Mouse (Mus musculus) spleen, adult 2 months (tissue): ENCODE measurements around the gene Sympk. TPM values are rescaled to one million over a fixed set of nuclear protein-coding genes. Genes with fewer than 3 reads are reported as not detected.

ENCODE experiments used
- DNase-seq, 2 experiments: peaks; one replicate each; pipeline versions ENCODE4 v3.0.0 to v3.0.0-alpha.2; 2012 to 2021; ENCODE audit warnings: low spot score in 2 of 2, low read depth in 1 of 2
- H3K27ac ChIP-seq: fragments of 200-500 bp; 2 replicates; pipeline ENCODE4 v1.5.1; 2012; ENCODE audit warnings: low read length, inconsistent platforms; ENCODE audit not compliant: insufficient read depth
- H3K27me3 ChIP-seq: fragments of 200-500 bp; 2 replicates; pipeline ENCODE4 v1.6.1; 2012; ENCODE audit warnings: mild to moderate bottlenecking, moderate library complexity, low read length, inconsistent platforms; ENCODE audit not compliant: control insufficient read depth, insufficient read depth
- H3K36me3 ChIP-seq: fragments of 200-500 bp; 2 replicates; pipeline ENCODE4 v1.6.1; 2012; ENCODE audit warnings: mild to moderate bottlenecking, low read length, inconsistent platforms; ENCODE audit not compliant: control insufficient read depth, insufficient read depth
- H3K4me1 ChIP-seq: fragments of 200-500 bp; 2 replicates; pipeline ENCODE4 v1.6.1; 2011; ENCODE audit warnings: inconsistent platforms; ENCODE audit not compliant: control insufficient read depth, insufficient read depth, insufficient read length
- H3K4me3 ChIP-seq: fragments of 200-500 bp; 2 replicates; pipeline ENCODE4 v1.5.1; 2011; ENCODE audit warnings: mild to moderate bottlenecking, inconsistent platforms; ENCODE audit not compliant: insufficient read depth, insufficient read length; ENCODE audit errors: extremely low read depth
- CTCF ChIP-seq: fragments of 200-500 bp; IDR thresholded peaks from 2 replicates; pipeline ENCODE4 v1.5.1; 2011; ENCODE audit warnings: mild to moderate bottlenecking, inconsistent platforms; ENCODE audit not compliant: insufficient read depth, insufficient read length, insufficient replicate concordance; ENCODE audit errors: extremely low read depth
- POLR2A ChIP-seq: fragments of 200-500 bp; IDR thresholded peaks from 2 replicates; pipeline ENCODE4 v1.6.1; 2011; ENCODE audit warnings: low read depth, low read length, inconsistent platforms
- WGBS: fragments of 180-500 bp; shearing (Covaris S2); methylation state at CpG from one replicate; pipeline ENCODE4 v1.1.7; 2018; 5-methylcytosine and 5-hydroxymethylcytosine counted together
- polyA plus RNA-seq: library from polyadenylated mRNA; depleted of rRNA; stranded (reverse); fragments of >200 nt; gene quantifications from 2 replicates; pipeline ENCODE4 v1.2.3, GENCODE M21; 2012

Sympk gene
- polyA plus RNA-seq, 1 experiment: 67.2 TPM

- H3K36me3 ChIP-seq: peaks cover 8% of the 10 kb centered on the region
- peak; percentile 17; the same call in 1 of the 2 replicates for TF ChIP-seq POLR2A
- TF ChIP-seq CTCF: no peak
- peaks cover 10% of the 10 kb centered on the region for H3K4me1 ChIP-seq
- WGBS: under 1% methylated on average over 37 of the region's 37 CpGs
- no peak within 1 kb of the TSS for H3K27ac ChIP-seq
- peak; percentile 99 to 100 for DNase-seq
- peaks cover 8% of the 10 kb centered on the region for H3K27me3 ChIP-seq
- H3K4me3 ChIP-seq: peak within 1 kb of the TSS; percentile 48
Measured at GRCm38 (mm10) chr7:18990601-18991295, 33.4 kb upstream of the Sympk start, which contains the start of gene Mypop. Gene Mypop (plus strand): TSS chr7:18991245.

GRCm38 (mm10) chr7:18991660-18992293 is 32.4 kb upstream of the Sympk start:
- DNase-seq: peak in 1 of 2 experiments; percentile 31

GRCm38 (mm10) chr7:18992294-18992675 is 31.9 kb upstream of the Sympk start:
- peaks cover 8% of the 10 kb centered on the region for H3K27me3 ChIP-seq
- H3K27ac ChIP-seq: no peak overlapping the region
- H3K4me3 ChIP-seq: peak overlapping the region; percentile 48; the same call in 1 of the 2 replicates
- no peak for DNase-seq
- TF ChIP-seq POLR2A (no peak), CTCF (no peak)
- H3K36me3 ChIP-seq: peaks cover 17% of the 10 kb centered on the region
- WGBS: 7% methylated on average over 31 of the region's 31 CpGs
- H3K4me1 ChIP-seq: peaks cover 10% of the 10 kb centered on the region

More at GRCm38 (mm10) chr7:18991660-18992293, 32.4 kb upstream of the Sympk start:
- peaks cover 8% of the 10 kb centered on the region for H3K27me3 ChIP-seq
- TF ChIP-seq POLR2A: no peak
- no peak for TF ChIP-seq CTCF
- 2% methylated on average over 59 of the region's 59 CpGs for WGBS
- peaks cover 10% of the 10 kb centered on the region for H3K4me1 ChIP-seq
- H3K36me3 ChIP-seq: peaks cover 17% of the 10 kb centered on the region
- H3K4me3 ChIP-seq: peak overlapping the region; percentile 48
- H3K27ac ChIP-seq: no peak overlapping the region

DNA sequence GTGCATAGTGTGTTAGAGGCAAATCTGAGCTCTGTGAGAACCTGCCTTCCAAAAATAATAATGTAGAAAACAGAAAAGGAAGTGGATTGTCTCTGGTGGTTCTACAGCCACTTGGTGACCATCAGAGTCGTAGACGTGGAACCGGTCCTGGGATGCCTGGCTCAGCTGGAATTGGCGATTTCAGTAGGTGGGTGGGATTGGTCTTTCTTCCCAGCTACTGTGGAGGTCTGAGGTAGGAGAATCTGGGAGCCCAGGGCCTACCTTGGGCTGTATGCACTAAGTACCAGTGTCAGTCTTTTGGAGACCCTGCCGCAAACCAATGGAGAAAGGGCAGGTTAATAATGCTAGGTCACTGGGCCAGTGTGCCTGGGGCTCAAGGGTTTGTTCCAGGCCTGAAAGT is 31.1 kb upstream of the Sympk start:
- DNase-seq: no peak
- H3K27me3 ChIP-seq: peaks cover 8% of the 10 kb centered on the region
- WGBS: 94% methylated on average over 5 of the region's 5 CpGs
- H3K4me3 ChIP-seq: no peak overlapping the region
- H3K4me1 ChIP-seq: peaks cover 10% of the 10 kb centered on the region
- TF ChIP-seq CTCF: no peak
- no peak overlapping the region for H3K27ac ChIP-seq
- H3K36me3 ChIP-seq: peaks cover 23% of the 10 kb centered on the region

DNA sequence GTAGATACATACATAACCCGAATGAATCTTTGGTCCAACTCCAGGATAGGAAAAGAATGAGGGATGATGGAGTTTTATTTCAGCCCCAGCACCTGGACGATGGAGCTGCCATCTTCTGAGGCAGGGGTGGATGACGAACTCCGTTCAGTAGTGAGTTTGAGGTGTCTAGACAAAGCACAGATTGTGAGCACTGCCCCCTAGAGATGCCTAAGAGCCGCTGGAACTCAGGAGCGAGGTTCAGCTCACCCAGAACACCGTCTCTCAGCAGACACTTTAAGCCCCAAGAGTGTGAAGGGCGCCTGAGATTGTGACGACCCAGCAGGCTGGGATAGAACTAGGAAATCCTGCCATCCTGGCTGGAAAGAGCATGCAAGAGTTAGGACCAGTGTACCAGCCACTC is 25.3 kb upstream of the Sympk start:
- Histone ChIP-seq H3K36me3 (peaks cover 24% of the 10 kb centered on the region), H3K27ac (no peak overlapping the region), H3K4me3 (no peak overlapping the region), H3K4me1 (peaks cover 12% of the 10 kb centered on the region), H3K27me3 (no peaks in the 10 kb centered on the region)
- 63% methylated on average over 9 of the region's 9 CpGs for WGBS
- no peak for DNase-seq
- TF ChIP-seq POLR2A: no peak
- TF ChIP-seq CTCF: no peak

DNA sequence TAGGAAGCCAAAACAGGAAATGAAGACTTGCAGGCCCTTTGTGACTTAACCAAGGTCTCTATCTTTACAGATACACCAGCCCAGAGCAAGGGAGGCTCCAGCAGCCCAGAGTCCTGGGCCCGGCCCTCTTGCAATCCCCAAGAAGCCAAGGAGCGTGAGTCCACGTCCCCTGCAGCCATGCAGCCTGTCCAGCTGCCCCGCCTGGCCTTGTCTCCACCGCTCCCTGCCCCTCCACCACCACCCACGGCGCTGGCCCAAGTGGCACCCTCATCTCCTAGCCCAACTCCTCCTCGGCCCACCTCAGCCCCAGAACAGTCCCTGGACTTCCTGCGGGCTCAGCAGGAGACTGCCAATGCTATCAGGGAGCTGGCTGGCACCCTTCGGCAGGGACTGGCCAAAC is 23.8 kb upstream of the Sympk start:
- Histone ChIP-seq H3K36me3 (peaks cover 21% of the 10 kb centered on the region), H3K27me3 (no peaks in the 10 kb centered on the region), H3K27ac (peak overlapping the region; percentile 92), H3K4me1 (peaks cover 21% of the 10 kb centered on the region), H3K4me3 (peak overlapping the region; percentile 74)
- TF ChIP-seq CTCF (no peak), POLR2A (no peak)
- DNase-seq: peak in 1 of 2 experiments; percentile 24
- 33% methylated on average over 10 of the region's 10 CpGs for WGBS
